Mouse (Mus musculus) heart, postnatal 0 days (tissue): ENCODE results near the gene Izumo1. TPM values are rescaled to one million over a fixed set of nuclear protein-coding genes. Genes with fewer than 3 reads are reported as not detected.

Source experiments
- ATAC-seq: fragments of 200-750 bp; cut with Nextera tagmentation; 2 replicates; pipeline ENCODE4 v1.8.0; 2017; ENCODE audit warnings: low read depth, moderate number of reproducible peaks, moderate library complexity; ENCODE audit not compliant: insufficient read depth
- DNase-seq: peaks from one replicate; pipeline ENCODE4 v3.0.0-alpha.2; 2016; ENCODE audit warnings: low spot score
- H3K27ac ChIP-seq: fragments of 300-500 bp; sonication (generic); 2 replicates; pipeline ENCODE4 v1.5.1; 2014; ENCODE audit warnings: low read depth, mild to moderate bottlenecking
- H3K27me3 ChIP-seq: fragments of 300-500 bp; sonication (generic); 2 replicates; pipeline ENCODE4 v1.6.1; 2014; ENCODE audit warnings: low read length, mixed read lengths; ENCODE audit not compliant: control insufficient read depth, insufficient read depth
- H3K36me3 ChIP-seq: fragments of 300-500 bp; sonication (generic); replicated peaks from 2 replicates; pipeline ENCODE4 v1.6.1; 2014; ENCODE audit warnings: low read length, mixed read lengths; ENCODE audit not compliant: control insufficient read depth, insufficient read depth
- H3K4me1 ChIP-seq: fragments of 300-500 bp; sonication (generic); 2 replicates; pipeline ENCODE4 v1.6.1; 2014; ENCODE audit warnings: antibody characterized with exemption; ENCODE audit not compliant: control insufficient read depth, insufficient read depth
- H3K4me2 ChIP-seq: fragments of 300-500 bp; sonication (generic); 2 replicates; pipeline ENCODE4 v1.6.1; 2014; ENCODE audit warnings: low read depth, mild to moderate bottlenecking, low read length, moderate library complexity
- H3K4me3 ChIP-seq: fragments of 300-500 bp; sonication (generic); 2 replicates; pipeline ENCODE4 v1.5.1; 2014; ENCODE audit warnings: low read depth, low read length
- H3K9ac ChIP-seq: fragments of 300-500 bp; sonication (generic); replicated peaks from 2 replicates; pipeline ENCODE4 v1.6.1; 2014; ENCODE audit warnings: low read depth, low read length, mixed read lengths
- H3K9me3 ChIP-seq: fragments of 300-500 bp; sonication (generic); replicated peaks from 2 replicates; pipeline ENCODE4 v1.6.1; 2016; ENCODE audit warnings: low read length; ENCODE audit not compliant: control insufficient read depth
- CTCF ChIP-seq: IDR thresholded peaks from 2 replicates; pipeline ENCODE4 v1.5.1; 2016; ENCODE audit warnings: antibody characterized with exemption, control low read depth, low read depth
- EP300 ChIP-seq: IDR thresholded peaks from 2 replicates; pipeline ENCODE4 v1.6.1; 2016; ENCODE audit warnings: antibody characterized with exemption, low read depth
- WGBS: fragments of 180-500 bp; shearing (Covaris S2); extraction: QIAGEN DNeasy Blood & Tissue Kit; methylation state at CpG from one replicate; pipeline ENCODE4 v1.1.7; 2014; 5-methylcytosine and 5-hydroxymethylcytosine counted together
- polyA plus RNA-seq: library from polyadenylated mRNA; unstranded; fragments of >200 nt; fragmentation: Nextera tagmentation; extraction: Ambion mirVana; gene quantifications from 2 replicates; pipeline ENCODE4 v1.2.1, GENCODE M21; 2015
- total RNA-seq: library from RNA; depleted of rRNA; stranded (reverse); fragments of >200 nt; gene quantifications from 2 replicates; pipeline ENCODE4 v1.2.3, GENCODE M21; 2014; ENCODE audit warnings: low replicate concordance

Izumo1 gene
- total and polyA plus RNA-seq, 2 experiments from 2014 or later = 0.23 to 0.53 TPM

DNA sequence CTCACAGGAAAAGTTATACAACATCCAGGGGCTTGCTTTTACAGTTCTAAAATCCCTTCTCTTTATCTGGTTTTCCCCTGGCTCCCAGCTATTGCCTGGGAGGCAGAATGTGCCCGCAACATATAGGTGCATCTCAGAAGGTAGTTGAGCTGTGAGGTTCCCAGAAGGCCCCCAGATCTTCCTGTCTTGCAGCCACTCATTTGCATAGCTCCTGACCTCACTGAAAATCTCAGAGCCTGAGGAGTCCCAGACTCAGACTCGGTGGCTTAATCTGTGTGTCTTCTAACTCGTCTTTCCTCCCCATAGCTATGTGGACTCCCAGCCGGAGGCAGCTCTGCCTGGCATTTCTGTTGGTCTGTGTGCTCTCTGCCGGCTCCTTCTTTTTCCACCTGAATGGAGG lies 3.3 kb upstream of the Izumo1 start:
- Histone ChIP-seq H3K27me3 (peaks cover 43% of the 10 kb centered on the region), H3K27ac (no peak overlapping the region), H3K4me1 (no peaks in the 10 kb centered on the region), H3K4me2 (no peak overlapping the region), H3K9me3 (no peaks in the 10 kb centered on the region), H3K4me3 (no peak overlapping the region), H3K36me3 (no peaks in the 10 kb centered on the region), H3K9ac (no peak overlapping the region)
- TF ChIP-seq EP300 (no peak), CTCF (no peak)
- DNase-seq (no peak), ATAC-seq (no peak)
- WGBS = 76% methylated on average over 5 of the region's 5 CpGs

DNA sequence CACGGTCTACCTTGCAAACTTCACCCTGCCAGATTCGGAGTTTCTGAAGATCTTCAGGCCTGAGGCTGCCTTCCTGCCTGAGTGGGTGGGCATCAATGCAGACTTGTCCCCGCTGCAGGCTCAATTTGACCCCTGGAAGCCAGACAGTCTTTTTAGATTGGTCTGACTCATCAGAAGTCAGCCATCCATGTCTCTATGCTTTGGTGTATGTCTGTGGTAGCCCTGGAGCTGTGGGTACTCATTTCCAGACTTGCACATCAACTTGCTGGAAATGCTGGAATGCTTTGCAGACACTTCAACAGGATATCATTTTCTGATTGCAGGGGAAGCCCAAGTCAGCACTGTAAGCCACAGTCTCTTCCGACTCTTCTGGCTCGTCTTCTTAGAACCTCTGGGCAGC lies 2.0 kb upstream of the Izumo1 start:
- H3K27me3 ChIP-seq = peaks cover 43% of the 10 kb centered on the region
- H3K4me2 ChIP-seq = no peak overlapping the region

GRCm38 (mm10) chr7:45623507-45623906 lies 1.9 kb downstream of the Izumo1 start:
- ATAC-seq (no peak), DNase-seq (no peak)
- peaks cover 20% of the 10 kb centered on the region for H3K27me3 ChIP-seq
- no peak overlapping the region for H3K4me2 ChIP-seq
- no peaks in the 10 kb centered on the region for H3K4me1 ChIP-seq
- no peaks in the 10 kb centered on the region for H3K36me3 ChIP-seq
- no peaks in the 10 kb centered on the region for H3K9me3 ChIP-seq
- no peak overlapping the region for H3K27ac ChIP-seq
- no peak overlapping the region for H3K9ac ChIP-seq
- WGBS = 90% methylated on average over 11 of the region's 11 CpGs
- no peak for TF ChIP-seq CTCF
- TF ChIP-seq EP300 = no peak
- H3K4me3 ChIP-seq = no peak overlapping the region

More for the DNA sequence above, 2.0 kb upstream of the Izumo1 start:
- TF ChIP-seq EP300 (no peak), CTCF (no peak)
- H3K9me3 ChIP-seq = no peaks in the 10 kb centered on the region
- no peak overlapping the region for H3K27ac ChIP-seq
- no peak overlapping the region for H3K4me3 ChIP-seq
- DNase-seq (no peak), ATAC-seq (no peak)
- no peaks in the 10 kb centered on the region for H3K4me1 ChIP-seq
- H3K9ac ChIP-seq = no peak overlapping the region
- 70% methylated on average over 5 of the region's 5 CpGs for WGBS
- H3K36me3 ChIP-seq = no peaks in the 10 kb centered on the region

GRCm38 (mm10) chr7:45624718-45625117 lies 3.1 kb downstream of the Izumo1 start:
- DNase-seq (no peak), ATAC-seq (no peak)
- no peaks in the 10 kb centered on the region for H3K9me3 ChIP-seq
- H3K36me3 ChIP-seq = no peaks in the 10 kb centered on the region
- H3K4me2 ChIP-seq = no peak overlapping the region
- no peak overlapping the region for H3K9ac ChIP-seq
- H3K4me3 ChIP-seq = no peak overlapping the region
- WGBS = 74% methylated on average over 3 of the region's 3 CpGs
- no peaks in the 10 kb centered on the region for H3K4me1 ChIP-seq
- no peak for TF ChIP-seq CTCF
- no peak for TF ChIP-seq EP300
- peaks cover 11% of the 10 kb centered on the region for H3K27me3 ChIP-seq
- no peak overlapping the region for H3K27ac ChIP-seq

DNA sequence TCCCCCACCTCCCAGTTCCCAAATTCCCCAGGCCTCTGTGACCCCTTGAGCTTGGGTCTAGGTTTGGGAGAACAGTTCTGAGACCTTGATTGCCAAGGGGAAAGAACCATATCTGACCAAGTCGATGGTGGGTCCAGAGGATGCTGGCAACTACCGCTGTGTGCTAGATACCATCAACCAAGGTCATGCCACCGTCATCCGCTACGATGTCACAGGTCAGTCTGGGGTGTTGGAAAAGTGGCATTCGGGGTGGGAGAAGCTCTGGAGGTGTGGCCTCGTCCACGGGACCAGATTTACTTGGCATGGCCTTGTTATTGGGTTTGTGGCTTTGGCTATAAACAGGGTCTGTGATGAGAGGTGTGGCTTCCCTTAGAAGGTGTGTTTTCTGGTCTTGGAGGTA lies 3.9 kb downstream of the Izumo1 start:
- no peaks in the 10 kb centered on the region for H3K4me1 ChIP-seq
- H3K9ac ChIP-seq = no peak overlapping the region

DNA sequence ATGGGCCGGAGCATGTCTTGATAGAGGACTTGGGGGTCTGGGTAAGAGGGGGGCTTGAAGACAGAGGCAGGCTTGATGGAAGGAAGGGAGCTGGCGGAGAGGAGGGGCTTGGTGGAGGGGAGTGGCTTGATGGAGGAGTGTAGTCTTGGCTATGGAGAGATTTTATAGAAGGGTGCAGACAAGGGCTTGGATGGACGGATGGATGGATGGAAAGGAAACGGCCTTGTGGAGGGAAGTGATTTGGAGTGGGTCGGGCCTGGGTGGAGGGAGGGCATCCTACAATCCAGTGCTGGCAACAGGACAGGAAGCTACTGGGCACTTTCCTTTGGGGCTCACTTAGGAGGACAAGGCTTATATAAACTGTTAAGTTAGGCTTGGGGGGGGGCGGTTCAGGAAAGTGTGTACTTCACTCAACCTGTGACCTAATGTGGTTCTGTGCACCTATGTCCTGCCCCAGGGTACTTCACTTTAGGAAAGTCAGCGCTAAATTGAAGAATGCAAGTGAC lies 5.0 kb downstream of the Izumo1 start:
- ATAC-seq = no peak
- Histone ChIP-seq H3K36me3 (peaks cover 4% of the 10 kb centered on the region; the same call in 1 of the 2 replicates), H3K4me3 (no peak overlapping the region), H3K9me3 (no peaks in the 10 kb centered on the region), H3K27me3 (peaks cover 11% of the 10 kb centered on the region), H3K27ac (peak overlapping the region; percentile 82), H3K9ac (no peak overlapping the region), H3K4me1 (no peaks in the 10 kb centered on the region), H3K4me2 (peak overlapping the region; percentile 78)
- WGBS = 69% methylated on average over 7 of the region's 7 CpGs
- TF ChIP-seq EP300 (no peak), CTCF (no peak)
- no peak for DNase-seq

More for the DNA sequence above, 3.9 kb downstream of the Izumo1 start:
- Histone ChIP-seq H3K4me3 (no peak overlapping the region), H3K36me3 (0 out of 2 replicates have a peak, but pooled peaks cover 4% of the 10 kb centered on the region), H3K4me2 (no peak overlapping the region), H3K9me3 (no peaks in the 10 kb centered on the region), H3K27ac (no peak overlapping the region), H3K27me3 (peaks cover 11% of the 10 kb centered on the region)
- no peak for DNase-seq
- no peak for TF ChIP-seq EP300
- ATAC-seq = no peak
- 87% methylated on average over 8 of the region's 8 CpGs for WGBS
